Comparison of ENCODE assay signal across 11 mouse cellular contexts in genomic region chr19:25123031-25123430, GRCm38 (mm10).
DNase-seq lines count a peak whose midpoint lies in the region; ATAC-seq and TF ChIP-seq lines count a peak whose summit lies in the region.
"Had no signal": no experiment of that assay in that cellular context is flagged by ENCODE, and none has a peak within 500 bp of the region (broad histone marks: within the 10 kb centered on the region; RNA-seq: fewer than 3 reads in every experiment).

No protein-coding gene starts in this region.

- 36% methylated on average over 13 of the region's 13 CpGs for WGBS in lung, adult 2 months

- DNase-seq in adrenal gland, postnatal 14 days: peak; percentile 21
- no peak for DNase-seq in adrenal gland, adult (ENCODE audit: inconsistent age in 2 of 2, low spot score in 1 of 2)
- peak; percentile 26 to 39 for DNase-seq in lung, adult 18-20 months
- no peak for DNase-seq in lung, adult 2 months
- peak; percentile 16 to 27 for DNase-seq in layer of hippocampus, postnatal 10 days (ENCODE audit: low spot score in 2 of 2)
- peak; percentile 14 for DNase-seq in right cerebral cortex, postnatal 25 days
- no peak for DNase-seq in adrenal gland, postnatal 4 days (ENCODE audit: low spot score in 2 of 2)
- DNase-seq: cerebellum, adult 11-12 months; thymus, postnatal 36 days had no signal

- H3K4me1 ChIP-seq in lung, adult 2 months (ENCODE audit: control insufficient read depth, insufficient read depth, low read length): no peaks in the 10 kb centered on the region
- H3K4me1 ChIP-seq: lung, embryonic 15.5 days had no signal

- no peak for ATAC-seq in CD4-positive, CD25-positive, alpha-beta regulatory T cell, adult 4 months

- no peak for TF ChIP-seq CTCF in lung, adult 2 months (IDR thresholded peaks at IDR 0.05; ENCODE audit: insufficient read depth, low read length)

- no peak overlapping the region for H3K4me3 ChIP-seq in lung, adult 2 months (replicated peaks; ENCODE audit: extremely low read depth, low read depth, low read length)
- H3K4me3 ChIP-seq: lung, embryonic 15.5 days had no signal

- no peak for TF ChIP-seq POLR2A in lung, adult 2 months (IDR thresholded peaks at IDR 0.05; ENCODE audit: borderline replicate concordance, extremely low read depth, low read depth, low read length)

Comparison
In these comparisons a context has a peak if more than half of its experiments do, and no peak if none do; other contexts are left out.
1. DNase-seq: peak in adrenal gland, postnatal 14 days (single experiment), lung, adult 18-20 months (2 of 2), layer of hippocampus, postnatal 10 days (2 of 2) and right cerebral cortex, postnatal 25 days (single experiment); none in adrenal gland, adult (0 of 2), lung, adult 2 months (single experiment) and adrenal gland, postnatal 4 days (0 of 2).